Mouse (Mus musculus): ENCODE data around the gene Foxm1.

The Foxm1 gene

GRCm38 (mm10) chr6:128424269-128425019 is 61.7 kb downstream of the Foxm1 start, which contains the start of gene Itfg2:
Gene Itfg2 (minus strand): TSS chr6:128424931.
- peak; percentile 99 for DNase-seq (ENCODE audit: low read depth, low spot score)

- DNase-seq (ENCODE audit: low read depth, low spot score): no peak
These were observed 62.3 kb downstream of the Foxm1 start for GRCm38 (mm10) chr6:128425046-128425445.

Data from 3T3-L1 (cell line).